Mouse (Mus musculus) lung, adult 2 months (tissue): ENCODE data around the gene Gp1ba. TPM values are rescaled to one million over a fixed set of nuclear protein-coding genes. Genes with fewer than 3 reads are reported as not detected.

Experiments used
- DNase-seq: peaks from one replicate; pipeline ENCODE4 v3.0.0; 2022
- H3K4me1 ChIP-seq: fragments of 200-500 bp; 2 replicates; pipeline ENCODE4 v1.6.1; 2011; ENCODE audit warnings: low read length; ENCODE audit not compliant: control insufficient read depth, insufficient read depth
- H3K4me3 ChIP-seq: fragments of 200-500 bp; replicated peaks from 2 replicates; pipeline ENCODE3; 2011; ENCODE audit warnings: low read depth, mild to moderate bottlenecking, control low read depth, low read length; ENCODE audit errors: extremely low read depth
- CTCF ChIP-seq: fragments of 200-500 bp; IDR thresholded peaks from 2 replicates; pipeline ENCODE4 v1.5.1; 2011; ENCODE audit warnings: mild to moderate bottlenecking, low read length, control low read depth; ENCODE audit not compliant: insufficient read depth
- POLR2A ChIP-seq: fragments of 200-500 bp; IDR thresholded peaks from 2 replicates; pipeline ENCODE4 v1.6.1; 2011; ENCODE audit warnings: low read depth, mild to moderate bottlenecking, control low read depth, low read length, borderline replicate concordance; ENCODE audit errors: extremely low read depth
- WGBS: fragments of 180-500 bp; shearing (Covaris S2); methylation state at CpG from one replicate; pipeline ENCODE4 v1.1.7; 2018; 5-methylcytosine and 5-hydroxymethylcytosine counted together
- polyA plus RNA-seq: library from polyadenylated mRNA; depleted of rRNA; stranded (reverse); fragments of >200 nt; gene quantifications from 2 replicates; pipeline ENCODE4 v1.2.3, GENCODE M21; 2012; rRNA removed

Gp1ba gene
- polyA plus RNA-seq, 1 experiment, result 1.7 TPM

GRCm38 (mm10) chr11:70679894-70680293 lies 41.0 kb downstream of the Gp1ba start:
- 82% methylated on average over 8 of the region's 8 CpGs for WGBS
- no peak for DNase-seq
- Histone ChIP-seq H3K4me1 (no peaks in the 10 kb centered on the region), H3K4me3 (no peak overlapping the region)
- no peak for TF ChIP-seq CTCF
- TF ChIP-seq POLR2A, result no peak

- H3K4me1 ChIP-seq, result no peaks in the 10 kb centered on the region
- DNase-seq, result no peak
- no peak overlapping the region for H3K4me3 ChIP-seq
- TF ChIP-seq POLR2A, result no peak
- no peak for TF ChIP-seq CTCF
- WGBS, result 76% methylated on average over 12 of the region's 12 CpGs
Observed at GRCm38 (mm10) chr11:70681170-70681569, 42.2 kb downstream of the Gp1ba start.

GRCm38 (mm10) chr11:70681897-70682581 lies 43.1 kb downstream of the Gp1ba start:
- H3K4me1 ChIP-seq, result peaks cover 6% of the 10 kb centered on the region; the same call in 1 of the 2 replicates
- no peak for DNase-seq
- 52% methylated on average over 11 of the region's 11 CpGs for WGBS
- TF ChIP-seq CTCF (0 out of 2 replicates have a peak, but pooled peaks have one; percentile 2), POLR2A (no peak)
- no peak overlapping the region for H3K4me3 ChIP-seq

GRCm38 (mm10) chr11:70683640-70684039 lies 44.7 kb downstream of the Gp1ba start:
- TF ChIP-seq CTCF, result no peak
- DNase-seq, result no peak
- Histone ChIP-seq H3K4me3 (no peak overlapping the region), H3K4me1 (peaks cover 11% of the 10 kb centered on the region; the same call in 1 of the 2 replicates)
- WGBS, result 86% methylated on average over 5 of the region's 5 CpGs

- DNase-seq, result peak; percentile 51
- peak overlapping the region; percentile 76 for H3K4me3 ChIP-seq
- H3K4me1 ChIP-seq, result peaks cover 12% of the 10 kb centered on the region; the same call in 1 of the 2 replicates
- TF ChIP-seq CTCF (no peak), POLR2A (no peak)
- WGBS, result 3% methylated on average over 16 of the region's 16 CpGs
Observed at GRCm38 (mm10) chr11:70686901-70687566, 48.1 kb downstream of the Gp1ba start.

- Histone ChIP-seq H3K4me3 (peak within 1 kb of the TSS; percentile 76), H3K4me1 (peaks cover 12% of the 10 kb centered on the region; the same call in 1 of the 2 replicates)
- under 1% methylated on average over 54 of the region's 55 CpGs for WGBS
- peak; percentile 91 for DNase-seq
- TF ChIP-seq POLR2A (peak; percentile 83; the same call in 1 of the 2 replicates), CTCF (peak; percentile 26; the same call in 1 of the 2 replicates)
Observed at GRCm38 (mm10) chr11:70687601-70688199, 48.8 kb downstream of the Gp1ba start, which contains the start of gene Camta2. Gene Camta2, minus strand, starts transcription at chr11:70688105.

GRCm38 (mm10) chr11:70688372-70688771 lies 49.5 kb downstream of the Gp1ba start:
- no peak for DNase-seq
- peak overlapping the region; percentile 76 for H3K4me3 ChIP-seq
- 13% methylated on average over 8 of the region's 8 CpGs for WGBS
- peaks cover 12% of the 10 kb centered on the region; the same call in 1 of the 2 replicates for H3K4me1 ChIP-seq
- TF ChIP-seq POLR2A, result no peak
- TF ChIP-seq CTCF, result no peak

GRCm38 (mm10) chr11:70689578-70689977 lies 50.7 kb downstream of the Gp1ba start:
- 57% methylated on average over 4 of the region's 4 CpGs for WGBS
- peaks cover 12% of the 10 kb centered on the region; the same call in 1 of the 2 replicates for H3K4me1 ChIP-seq
- TF ChIP-seq POLR2A (no peak), CTCF (no peak)
- H3K4me3 ChIP-seq, result no peak overlapping the region
- no peak for DNase-seq

Other genes with a start within 250 kb of the Gp1ba start
- 15.9 and 17.4 TPM in 2 replicates for gene Pelp1, start 229.1 kb upstream of the Gp1ba start, polyA plus RNA-seq
- gene Arrb2, start 206.5 kb upstream of the Gp1ba start, polyA plus RNA-seq, result 48.2 and 80.2 TPM in 2 replicates
- gene Med11, start 187.2 kb upstream of the Gp1ba start, polyA plus RNA-seq, result 21.6 and 26.9 TPM in 2 replicates
- gene Zmynd15, start 179.7 kb upstream of the Gp1ba start, polyA plus RNA-seq, result 8.7 and 12.3 TPM in 2 replicates
- 67.2 and 74.6 TPM in 2 replicates for gene Cxcl16, start 179.1 kb upstream of the Gp1ba start, polyA plus RNA-seq
- gene Tm4sf5, start 133.9 kb upstream of the Gp1ba start, polyA plus RNA-seq, result 0.50 and 1.00 TPM in 2 replicates
- 0.20 and 0.26 TPM in 2 replicates for gene Vmo1, start 124.5 kb upstream of the Gp1ba start, polyA plus RNA-seq
- gene Gltpd2, start 119.9 kb upstream of the Gp1ba start, polyA plus RNA-seq, result 0.12 and 0.34 TPM in 2 replicates
- 202 and 264 TPM in 2 replicates for gene Psmb6, start 113.8 kb upstream of the Gp1ba start, polyA plus RNA-seq
- gene Gm40193, start 106.2 kb upstream of the Gp1ba start, polyA plus RNA-seq, result not detected in 2 replicates
- 32.4 and 47.2 TPM in 2 replicates for gene Pld2, start 99.1 kb upstream of the Gp1ba start, polyA plus RNA-seq
- 119 and 120 TPM in 2 replicates for gene Mink1, start 76.2 kb upstream of the Gp1ba start, polyA plus RNA-seq
- gene 4930544D05Rik, start 23.3 kb upstream of the Gp1ba start, polyA plus RNA-seq, result 0.16 TPM in 1 of 2 replicates, not detected in the other
- gene Chrne, start 19.9 kb upstream of the Gp1ba start, polyA plus RNA-seq, result 0.41 and 0.91 TPM in 2 replicates
- gene Rnf167, start 8.1 kb downstream of the Gp1ba start, polyA plus RNA-seq, result 116 and 146 TPM in 2 replicates
- 83.6 and 113 TPM in 2 replicates for gene Slc25a11, start 8.4 kb downstream of the Gp1ba start, polyA plus RNA-seq
- gene Pfn1, start 15.5 kb downstream of the Gp1ba start, polyA plus RNA-seq, result 933 and 1,129 TPM in 2 replicates
- 19.6 and 97.3 TPM in 2 replicates for gene Eno3, start 18.1 kb downstream of the Gp1ba start, polyA plus RNA-seq
- gene Spag7, start 30.3 kb downstream of the Gp1ba start, polyA plus RNA-seq, result 24.7 and 39.0 TPM in 2 replicates
- gene Camta2, start 49.0 kb downstream of the Gp1ba start, polyA plus RNA-seq, result 33.1 and 35.7 TPM in 2 replicates
- 1.6 and 2.0 TPM in 2 replicates for gene Inca1, start 61.0 kb downstream of the Gp1ba start, polyA plus RNA-seq
- gene Kif1c, start 61.4 kb downstream of the Gp1ba start, polyA plus RNA-seq, result 78.2 and 103 TPM in 2 replicates
- 1.4 and 2.3 TPM in 2 replicates for gene Zfp3, start 125.1 kb downstream of the Gp1ba start, polyA plus RNA-seq
- gene Scimp, start 173.5 kb downstream of the Gp1ba start, polyA plus RNA-seq, result 2.6 and 3.5 TPM in 2 replicates
- 3.4 TPM in 2 replicates for gene Rabep1, start 205.7 kb downstream of the Gp1ba start, polyA plus RNA-seq